Mouse (Mus musculus) embryonic facial prominence, embryonic 11.5 days (tissue): ENCODE measurements at regions not wholly inside any gene's neighbourhood (a gene's known extent, or its start where the extent isn't known, plus 50 kb on each side); places are given as distances from the start of the nearest gene placed in this dataset.

ENCODE experiments used
- ATAC-seq: fragments of 200-750 bp; cut with Nextera tagmentation; replicated peaks from 2 replicates; pipeline ENCODE4 v1.8.0; 2017; ENCODE audit warnings: low read depth; ENCODE audit not compliant: insufficient number of reproducible peaks, low FRiP score, low TSS enrichment
- DNase-seq: peaks from one replicate; pipeline ENCODE4 v3.0.0-alpha.2; 2015; ENCODE audit warnings: low spot score
- H3K27ac ChIP-seq: fragments of 300-500 bp; sonication (generic); replicated peaks from 2 replicates; pipeline ENCODE4 v1.5.1; 2014; ENCODE audit warnings: mild to moderate bottlenecking, low read depth, low read length, control low read depth
- H3K27me3 ChIP-seq: fragments of 300-500 bp; sonication (generic); 2 replicates; pipeline ENCODE4 v1.6.1; 2014; ENCODE audit warnings: mild to moderate bottlenecking, low read length, moderate library complexity, mixed read lengths; ENCODE audit not compliant: control insufficient read depth, insufficient read depth
- H3K36me3 ChIP-seq: fragments of 300-500 bp; sonication (generic); replicated peaks from 2 replicates; pipeline ENCODE4 v1.6.1; 2014; ENCODE audit warnings: low read depth, mild to moderate bottlenecking, low read length, moderate library complexity, mixed read lengths; ENCODE audit not compliant: control insufficient read depth, insufficient read depth
- H3K4me1 ChIP-seq: fragments of 300-500 bp; sonication (generic); 2 replicates; pipeline ENCODE4 v1.6.1; 2014; ENCODE audit warnings: low read length, mixed read lengths; ENCODE audit not compliant: control insufficient read depth, insufficient read depth
- H3K4me2 ChIP-seq: fragments of 300-500 bp; sonication (generic); 2 replicates; pipeline ENCODE4 v1.6.1; 2014; ENCODE audit warnings: low read depth, mild to moderate bottlenecking, control low read depth, low read length, moderate library complexity
- H3K4me3 ChIP-seq: fragments of 300-500 bp; sonication (generic); 2 replicates; pipeline ENCODE4 v1.5.1; 2014; ENCODE audit warnings: low read depth, low read length, control low read depth
- H3K9ac ChIP-seq: fragments of 300-500 bp; sonication (generic); replicated peaks from 2 replicates; pipeline ENCODE4 v1.6.1; 2014; ENCODE audit warnings: mild to moderate bottlenecking, control low read depth, low read length
- H3K9me3 ChIP-seq: fragments of 300-500 bp; sonication (generic); replicated peaks from 2 replicates; pipeline ENCODE4 v1.6.1; 2016; ENCODE audit warnings: mild to moderate bottlenecking, low read length, inconsistent platforms, mixed read lengths; ENCODE audit not compliant: control insufficient read depth
- WGBS: fragments of 180-500 bp; shearing (Covaris S2); extraction: QIAGEN DNeasy Blood & Tissue Kit; methylation state at CpG from one replicate; pipeline ENCODE4 v1.1.7; 2014; 5-methylcytosine and 5-hydroxymethylcytosine counted together

DNA sequence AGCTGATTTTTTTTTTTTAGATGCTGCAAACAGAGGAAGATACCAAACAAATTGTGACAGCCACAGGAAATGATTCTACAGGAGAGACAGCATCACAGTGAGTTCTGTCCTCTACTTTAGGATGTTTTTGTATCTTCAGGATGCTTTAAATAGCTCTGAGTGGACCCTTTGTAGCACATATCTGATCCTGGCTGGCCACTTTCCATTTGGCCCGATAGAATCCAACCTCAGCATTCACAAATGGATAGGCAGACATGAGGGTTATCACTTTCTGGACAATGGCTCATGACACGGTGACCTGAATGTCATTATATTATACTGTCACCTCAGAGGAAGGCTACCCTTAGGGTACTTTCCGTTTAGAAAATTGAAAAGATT, 379.3 kb downstream of the Gm10295 start:
- no peak for ATAC-seq
- Histone ChIP-seq H3K4me1 (no peaks in the 10 kb centered on the region), H3K9me3 (no peaks in the 10 kb centered on the region), H3K27ac (no peak overlapping the region), H3K4me2 (no peak overlapping the region), H3K9ac (no peak overlapping the region), H3K27me3 (no peaks in the 10 kb centered on the region), H3K36me3 (no peaks in the 10 kb centered on the region), H3K4me3 (no peak overlapping the region)
- DNase-seq: no peak
- 30% methylated on average over 3 of the region's 3 CpGs for WGBS

DNA sequence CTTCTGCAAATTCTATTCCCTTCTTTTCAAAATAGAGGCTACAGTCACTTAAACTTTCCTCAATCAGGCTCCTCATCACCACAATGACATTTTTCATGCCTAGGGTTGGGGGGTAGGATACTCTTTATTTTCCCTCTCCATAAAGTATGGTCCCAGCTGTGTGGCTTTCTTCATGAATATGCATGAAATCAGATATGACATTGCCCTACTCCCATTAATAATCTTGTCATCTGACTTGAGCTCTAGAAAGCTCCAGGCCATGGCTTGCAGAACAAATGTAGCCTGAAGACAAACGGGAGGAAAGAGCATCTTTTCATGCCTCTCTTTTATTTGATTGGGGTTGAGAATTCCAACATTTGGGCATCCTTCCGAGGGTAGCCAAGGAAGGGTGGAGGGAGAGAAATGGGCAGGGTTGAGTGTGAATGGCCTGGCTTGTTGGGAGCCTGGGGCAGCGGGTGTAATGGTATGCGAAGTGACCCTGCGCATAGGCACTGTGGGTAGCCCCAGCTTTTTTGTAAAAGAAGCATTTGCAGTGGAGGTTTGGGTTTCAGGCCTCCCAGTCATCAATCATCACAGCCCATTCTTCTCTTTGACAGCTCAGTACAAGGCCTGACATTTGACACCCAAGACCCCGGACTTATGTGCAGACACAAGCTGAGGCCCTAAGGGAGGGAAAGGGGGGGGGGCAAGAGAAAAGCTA, 379.8 kb downstream of the Gm10295 start:
- no peak overlapping the region for H3K4me2 ChIP-seq
- no peaks in the 10 kb centered on the region for H3K36me3 ChIP-seq
- no peak overlapping the region for H3K27ac ChIP-seq
- DNase-seq: peak; percentile 49
- H3K4me3 ChIP-seq: no peak overlapping the region
- WGBS: 9% methylated on average over 6 of the region's 6 CpGs
- no peaks in the 10 kb centered on the region for H3K4me1 ChIP-seq
- H3K9me3 ChIP-seq: no peaks in the 10 kb centered on the region
- ATAC-seq: peak; percentile 70; the same call in 1 of the 2 replicates
- no peak overlapping the region for H3K9ac ChIP-seq
- H3K27me3 ChIP-seq: no peaks in the 10 kb centered on the region

DNA sequence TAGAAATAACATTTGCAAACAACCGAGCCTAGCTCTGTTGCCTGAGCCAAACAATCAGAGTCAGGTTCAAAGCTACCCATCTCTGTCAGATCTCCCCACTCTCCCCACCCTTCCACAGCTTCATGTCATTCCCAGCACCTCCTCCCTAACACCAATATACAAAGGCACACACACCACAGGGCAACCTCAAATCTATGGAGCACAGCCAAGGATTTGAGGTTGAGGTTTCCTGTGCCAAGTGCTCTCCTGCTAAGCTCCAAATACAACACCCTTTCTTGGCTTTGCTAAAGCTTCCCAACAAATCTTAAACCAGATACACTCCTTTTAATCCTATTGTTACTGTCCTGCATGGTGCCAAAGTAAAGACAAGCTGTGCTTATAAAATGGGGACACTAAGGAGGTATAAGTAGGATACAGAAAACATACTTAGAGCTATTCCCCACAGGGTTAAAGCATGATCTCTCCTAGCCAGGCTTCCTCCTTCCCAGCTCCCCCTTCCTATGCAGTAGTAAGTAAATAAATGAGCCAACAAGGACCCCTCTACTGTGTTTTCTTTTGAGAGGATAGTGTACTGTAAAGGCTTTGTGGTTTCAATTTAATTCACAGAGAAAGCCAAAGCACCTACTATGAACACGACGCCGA, 398.8 kb downstream of the Gm10295 start:
- Histone ChIP-seq H3K36me3 (no peaks in the 10 kb centered on the region), H3K4me3 (no peak overlapping the region), H3K4me1 (no peaks in the 10 kb centered on the region), H3K27me3 (no peaks in the 10 kb centered on the region), H3K4me2 (no peak overlapping the region), H3K9ac (no peak overlapping the region), H3K27ac (no peak overlapping the region), H3K9me3 (no peaks in the 10 kb centered on the region)
- DNase-seq (no peak), ATAC-seq (no peak)
- 85% methylated on average over 4 of the region's 4 CpGs for WGBS

DNA sequence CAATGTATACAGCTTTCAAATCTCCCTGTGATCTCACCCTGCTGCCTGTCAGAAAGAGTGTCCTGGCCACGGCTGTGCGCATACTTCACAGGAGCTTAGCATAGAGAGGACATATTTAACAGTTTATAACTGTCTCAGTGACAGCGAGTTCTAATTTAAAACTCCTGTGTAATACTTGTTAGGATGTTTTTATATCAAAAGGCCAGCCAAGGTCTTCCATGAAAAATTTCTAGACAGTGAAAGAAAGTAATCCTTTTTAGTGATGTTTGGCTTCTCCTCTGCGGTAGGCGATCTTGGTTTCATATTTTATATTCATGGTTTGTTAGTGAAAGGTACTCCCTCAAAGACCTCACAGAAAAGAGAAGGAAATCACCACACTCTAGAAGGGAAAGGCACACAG, 403.0 kb downstream of the Gm10295 start:
- Histone ChIP-seq H3K27me3 (no peaks in the 10 kb centered on the region), H3K36me3 (no peaks in the 10 kb centered on the region), H3K4me3 (no peak overlapping the region), H3K4me1 (no peaks in the 10 kb centered on the region), H3K9me3 (no peaks in the 10 kb centered on the region), H3K4me2 (no peak overlapping the region), H3K9ac (no peak overlapping the region), H3K27ac (no peak overlapping the region)
- DNase-seq (no peak), ATAC-seq (no peak)
- 63% methylated on average over 5 of the region's 5 CpGs for whole genome bisulfite sequencing

DNA sequence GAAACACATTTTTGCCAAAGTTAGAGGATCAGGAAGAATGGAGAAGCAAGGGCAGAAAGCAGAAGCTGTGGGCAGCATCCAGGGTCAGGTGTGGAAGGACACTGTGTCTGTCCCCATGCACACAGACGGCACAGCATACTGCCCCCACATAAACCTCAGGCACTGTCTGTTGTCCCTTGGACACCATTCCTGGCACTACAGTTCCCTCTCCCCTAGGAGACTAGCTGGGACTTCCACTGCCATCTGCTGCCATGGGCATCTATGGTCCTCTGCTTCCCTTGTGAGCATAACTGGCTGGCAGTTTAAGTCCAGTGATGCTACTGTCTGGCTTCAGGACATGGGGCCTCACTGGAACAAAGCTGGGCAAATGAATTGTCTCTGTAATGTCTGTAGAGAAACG, 405.0 kb downstream of the Gm10295 start:
- Histone ChIP-seq H3K9ac (no peak overlapping the region), H3K9me3 (no peaks in the 10 kb centered on the region), H3K4me3 (no peak overlapping the region), H3K4me2 (no peak overlapping the region), H3K36me3 (no peaks in the 10 kb centered on the region), H3K27ac (no peak overlapping the region), H3K27me3 (no peaks in the 10 kb centered on the region), H3K4me1 (no peaks in the 10 kb centered on the region)
- WGBS: 65% methylated on average over 2 of the region's 2 CpGs
- ATAC-seq (no peak), DNase-seq (no peak)

DNA sequence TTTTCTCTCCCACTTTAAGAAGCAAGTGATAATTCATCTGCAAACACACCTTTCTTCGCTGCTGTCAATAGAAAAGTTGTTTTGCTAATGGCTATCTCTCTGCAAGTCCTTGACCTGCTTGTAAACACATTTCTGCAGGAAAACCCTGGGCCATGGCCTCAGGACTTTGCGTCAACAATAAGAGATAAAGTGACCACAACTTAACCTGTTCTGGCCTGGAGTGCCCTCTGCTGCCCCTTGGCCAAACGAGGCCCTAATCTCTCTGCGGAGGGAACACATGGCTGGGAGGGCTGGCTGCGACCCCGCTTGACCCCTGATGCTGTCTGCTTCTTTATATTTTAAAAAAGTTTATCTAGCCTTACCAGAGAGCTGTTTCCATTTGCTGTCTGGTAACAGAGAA, 420.4 kb downstream of the Gm10295 start:
- no peak for DNase-seq
- 12% methylated on average over 6 of the region's 6 CpGs for WGBS
- H3K27ac ChIP-seq: no peak overlapping the region

DNA sequence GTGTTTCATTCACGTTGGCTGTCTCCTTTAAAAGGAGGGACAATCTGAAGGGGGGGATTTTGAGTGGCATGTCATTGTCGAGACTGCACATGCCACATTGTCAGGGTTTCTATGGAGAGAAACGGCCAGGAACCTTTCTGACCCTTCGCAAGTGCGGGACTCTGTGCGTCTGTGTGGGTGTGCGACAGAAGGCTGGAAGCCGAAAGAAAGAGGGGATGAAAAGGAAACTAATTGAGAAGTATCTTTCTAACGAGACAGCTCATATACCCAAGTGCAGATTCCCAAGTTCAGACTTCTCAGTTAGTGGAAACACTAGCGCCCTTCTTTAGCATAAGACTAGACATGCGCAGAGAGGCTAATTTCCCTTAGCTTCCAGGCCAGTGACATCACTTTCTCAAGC, 421.4 kb downstream of the Gm10295 start:
- Histone ChIP-seq H3K4me2 (no peak overlapping the region), H3K27me3 (no peaks in the 10 kb centered on the region), H3K27ac (no peak overlapping the region), H3K36me3 (no peaks in the 10 kb centered on the region), H3K9ac (no peak overlapping the region), H3K9me3 (no peaks in the 10 kb centered on the region), H3K4me1 (no peaks in the 10 kb centered on the region), H3K4me3 (no peak overlapping the region)
- DNase-seq (peak; percentile 52), ATAC-seq (peak; percentile 82; the same call in 1 of the 2 replicates)
- 26% methylated on average over 11 of the region's 11 CpGs for WGBS

More for the DNA sequence above, 420.4 kb downstream of the Gm10295 start:
- Histone ChIP-seq H3K4me3 (no peak overlapping the region), H3K9ac (no peak overlapping the region), H3K27me3 (no peaks in the 10 kb centered on the region), H3K4me2 (no peak overlapping the region), H3K9me3 (no peaks in the 10 kb centered on the region), H3K36me3 (no peaks in the 10 kb centered on the region), H3K4me1 (no peaks in the 10 kb centered on the region)
- ATAC-seq: no peak

DNA sequence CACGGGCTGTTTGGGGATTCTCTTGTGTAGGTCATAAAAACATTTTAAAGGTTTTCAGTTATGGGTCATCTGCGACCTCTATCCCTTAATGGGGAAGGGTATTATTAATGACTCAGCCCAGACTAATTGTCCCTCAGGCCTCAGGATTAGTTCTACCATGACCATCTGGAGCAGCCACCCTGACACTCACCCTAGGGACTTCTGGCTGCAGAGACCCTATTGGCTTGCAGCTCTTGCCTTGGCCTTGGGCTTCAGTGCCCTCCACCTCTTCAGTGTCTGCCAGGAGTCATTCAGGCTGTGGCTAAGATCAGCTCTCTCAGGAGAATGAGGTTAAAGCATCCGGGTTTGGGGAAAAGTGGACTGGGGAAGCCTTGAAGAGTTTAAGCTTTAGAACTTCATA, 423.3 kb downstream of the Gm10295 start:
- ATAC-seq: no peak
- Histone ChIP-seq H3K4me2 (no peak overlapping the region), H3K27ac (no peak overlapping the region), H3K4me1 (no peaks in the 10 kb centered on the region), H3K27me3 (no peaks in the 10 kb centered on the region), H3K36me3 (no peaks in the 10 kb centered on the region), H3K9ac (no peak overlapping the region), H3K4me3 (no peak overlapping the region), H3K9me3 (no peaks in the 10 kb centered on the region)
- DNase-seq: no peak
- 64% methylated on average over 3 of the region's 3 CpGs for WGBS
